8 mouse cellular contexts compared by ENCODE assay signal in genomic region chr3:96161869-96162840, GRCm38 (mm10). TPM values are rescaled to one million over a fixed set of nuclear protein-coding genes. Genes with fewer than 3 reads are reported as not detected.
A peak's percentile ranks its signal among the peaks of the same experiment; 100 is the strongest.
DNase-seq lines count a peak whose midpoint lies in the region; ATAC-seq and TF ChIP-seq lines count a peak whose summit lies in the region.

TSS of gene Mtmr11 (plus strand) at chr3:96162004.

- no peaks in the 10 kb centered on the region; the same call in 1 of the 2 replicates for H3K36me3 ChIP-seq in lung, embryonic 14.5 days (ENCODE audit: insufficient read depth)
- no peaks in the 10 kb centered on the region; the same call in 1 of the 2 replicates for H3K36me3 ChIP-seq in heart, embryonic 10.5 days
- H3K36me3 ChIP-seq in kidney, embryonic 14.5 days (ENCODE audit: control insufficient read depth, insufficient read depth, low read length), result no peaks in the 10 kb centered on the region
- H3K36me3 ChIP-seq in midbrain, embryonic 10.5 days, result no peaks in the 10 kb centered on the region; the same call in 1 of the 2 replicates

- ATAC-seq in lung, embryonic 14.5 days (ENCODE audit: insufficient read depth), result peak; percentile 52
- peak; percentile 64 for ATAC-seq in kidney, embryonic 14.5 days (ENCODE audit: low FRiP score, low TSS enrichment)

- DNase-seq in lung, embryonic 14.5 days, result peak; percentile 75
- no peak for DNase-seq in lung, postnatal 25 days (ENCODE audit: low spot score)
- no peak for DNase-seq in heart, embryonic 10.5 days (ENCODE audit: low spot score)
- no peak for DNase-seq in midbrain, embryonic 10.5 days (ENCODE audit: low spot score)
- DNase-seq in T-cell, adult 2 months (ENCODE audit: low spot score), result no peak
- no peak for DNase-seq in layer of hippocampus, postnatal 36 days

- no peaks in the 10 kb centered on the region for H3K27me3 ChIP-seq in lung, embryonic 14.5 days (ENCODE audit: insufficient read depth, low read length)
- no peaks in the 10 kb centered on the region for H3K27me3 ChIP-seq in heart, embryonic 10.5 days (ENCODE audit: insufficient read depth, poor library complexity, severe bottlenecking)
- no peaks in the 10 kb centered on the region for H3K27me3 ChIP-seq in kidney, embryonic 14.5 days (ENCODE audit: control insufficient read depth, insufficient read depth, low read length)
- 0 out of 2 replicates have a peak, but pooled peaks cover 4% of the 10 kb centered on the region for H3K27me3 ChIP-seq in midbrain, embryonic 10.5 days (ENCODE audit: low read depth, poor library complexity, severe bottlenecking)

- peak within 1 kb of the TSS; percentile 47 for H3K4me3 ChIP-seq in lung, embryonic 14.5 days (ENCODE audit: low read depth, low read length)
- H3K4me3 ChIP-seq in brown adipose tissue, adult 24 weeks (ENCODE audit: insufficient read depth, low read depth, low read length), result peak within 1 kb of the TSS; percentile 70
- peak within 1 kb of the TSS; percentile 60 for H3K4me3 ChIP-seq in heart, embryonic 10.5 days
- peak within 1 kb of the TSS; percentile 53 for H3K4me3 ChIP-seq in kidney, embryonic 14.5 days (ENCODE audit: low read length)
- H3K4me3 ChIP-seq in midbrain, embryonic 10.5 days, result peak within 1 kb of the TSS; percentile 55

- peaks cover 10% of the 10 kb centered on the region for H3K4me1 ChIP-seq in lung, embryonic 14.5 days (ENCODE audit: insufficient read depth)
- H3K4me1 ChIP-seq in brown adipose tissue, adult 24 weeks (ENCODE audit: control insufficient read depth, insufficient read depth, insufficient read length, low read length), result peaks cover 8% of the 10 kb centered on the region
- H3K4me1 ChIP-seq in heart, embryonic 10.5 days, result peaks cover 30% of the 10 kb centered on the region
- H3K4me1 ChIP-seq in kidney, embryonic 14.5 days (ENCODE audit: control insufficient read depth, insufficient read depth, low read length), result peaks cover 10% of the 10 kb centered on the region
- peaks cover 27% of the 10 kb centered on the region for H3K4me1 ChIP-seq in midbrain, embryonic 10.5 days

- 8% methylated on average over 15 of the region's 16 CpGs for WGBS in lung, embryonic 14.5 days
- WGBS in heart, embryonic 10.5 days, result 9% methylated on average over 16 of the region's 16 CpGs
- WGBS in kidney, embryonic 14.5 days, result 5% methylated on average over 16 of the region's 16 CpGs
- 11% methylated on average over 15 of the region's 16 CpGs for WGBS in midbrain, embryonic 10.5 days

- TF ChIP-seq CTCF in lung, embryonic 14.5 days (IDR thresholded peaks at IDR 0.05; ENCODE audit: low read depth), result no peak

- H3K4me2 ChIP-seq in lung, embryonic 14.5 days, result peak within 1 kb of the TSS; percentile 92
- peak within 1 kb of the TSS; percentile 80 for H3K4me2 ChIP-seq in kidney, embryonic 14.5 days (replicated peaks; ENCODE audit: low read depth, low read length)

- H3K27ac ChIP-seq in lung, embryonic 14.5 days (ENCODE audit: low read depth), result peak within 1 kb of the TSS; percentile 56
- peak within 1 kb of the TSS; percentile 59 for H3K27ac ChIP-seq in brown adipose tissue, adult 24 weeks (replicated peaks; ENCODE audit: low read depth, low read length)
- peak within 1 kb of the TSS; percentile 81 for H3K27ac ChIP-seq in heart, embryonic 10.5 days
- H3K27ac ChIP-seq in kidney, embryonic 14.5 days (ENCODE audit: low read depth, low read length), result peak within 1 kb of the TSS; percentile 73
- peak within 1 kb of the TSS; percentile 78 for H3K27ac ChIP-seq in midbrain, embryonic 10.5 days (replicated peaks)

- H3K9ac ChIP-seq in lung, embryonic 14.5 days, result peak within 1 kb of the TSS; percentile 62
- peak within 1 kb of the TSS; percentile 63 for H3K9ac ChIP-seq in kidney, embryonic 14.5 days (ENCODE audit: low read depth, low read length)

- no peaks in the 10 kb centered on the region for H3K9me3 ChIP-seq in lung, embryonic 14.5 days (ENCODE audit: low read depth, low read length)
- no peaks in the 10 kb centered on the region for H3K9me3 ChIP-seq in heart, embryonic 10.5 days
- no peaks in the 10 kb centered on the region for H3K9me3 ChIP-seq in kidney, embryonic 14.5 days (ENCODE audit: control insufficient read depth, low read length)
- no peaks in the 10 kb centered on the region for H3K9me3 ChIP-seq in midbrain, embryonic 10.5 days (replicated peaks)

RNA-seq across cellular contexts. Expression of gene Mtmr11, which starts in this region (rescaled TPM):
- 13.0 and 16.6 TPM in 2 replicates for polyA plus RNA-seq in lung, embryonic 14.5 days (2014; fragmentation: Nextera tagmentation; extraction: Ambion mirVana)
- polyA plus RNA-seq in brown adipose tissue, adult 24 weeks (2012; ENCODE audit: insufficient read depth, insufficient read length, missing spikeins), result 2.8 and 2.9 TPM in 2 replicates
- 6.0 and 10.5 TPM in 2 replicates for polyA plus RNA-seq in heart, embryonic 10.5 days (2016; fragmentation: Nextera tagmentation; extraction: Ambion mirVana)
- 14.0 and 22.6 TPM in 2 replicates for polyA plus RNA-seq in kidney, embryonic 14.5 days (2014; fragmentation: Nextera tagmentation; extraction: Ambion mirVana)
- polyA plus RNA-seq in midbrain, embryonic 10.5 days (2016; fragmentation: Nextera tagmentation; extraction: Ambion mirVana), result 7.8 and 9.6 TPM in 2 replicates
- 1 to 10 TPM; 4.2 to 5.2 TPM for total RNA-seq in layer of hippocampus, postnatal 36 days (2021)
